In the genomic region with DNA sequence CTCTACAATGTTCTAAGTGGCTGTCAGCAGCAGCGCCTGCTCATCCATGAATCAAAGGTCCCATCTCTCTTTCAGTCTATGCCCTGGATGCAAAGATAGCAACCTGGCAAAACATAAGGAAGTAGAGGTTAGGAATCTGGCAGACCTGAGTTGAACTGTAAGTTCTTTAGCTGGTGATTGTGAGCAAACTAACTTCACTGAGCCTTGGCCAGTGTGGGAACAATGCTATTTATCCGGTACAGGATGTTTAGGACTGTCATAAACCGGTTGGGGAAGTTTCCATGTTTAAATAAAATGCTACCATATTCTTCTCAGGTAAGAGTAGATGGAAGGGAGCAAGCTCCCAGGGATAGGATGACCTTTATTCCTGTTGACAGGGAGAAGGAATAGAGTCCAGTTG, we compare ENCODE assay signal across 19 mouse cellular contexts.
"Had no signal": no experiment of that assay in that cellular context is flagged by ENCODE, and none has a peak within 500 bp of the region (broad histone marks: within the 10 kb centered on the region; RNA-seq: fewer than 3 reads in every experiment).

No protein-coding gene starts in this region.

- H3K9me3 ChIP-seq: midbrain, embryonic 10.5 days; midbrain, embryonic 12.5 days; neural tube, embryonic 13.5 days; neural tube, embryonic 15.5 days had no signal

- ATAC-seq: midbrain, embryonic 16.5 days had no signal

- H3K9ac ChIP-seq: lung, embryonic 14.5 days; midbrain, embryonic 12.5 days; neural tube, embryonic 13.5 days; neural tube, embryonic 15.5 days had no signal

- H3K36me3 ChIP-seq: midbrain, embryonic 10.5 days; midbrain, embryonic 12.5 days; neural tube, embryonic 13.5 days; neural tube, embryonic 15.5 days had no signal

- H3K27me3 ChIP-seq: midbrain, embryonic 12.5 days; neural tube, embryonic 13.5 days; neural tube, embryonic 15.5 days had no signal

- H3K4me1 ChIP-seq: midbrain, embryonic 10.5 days; midbrain, embryonic 12.5 days; neural tube, embryonic 13.5 days; neural tube, embryonic 15.5 days had no signal

- H3K4me2 ChIP-seq: lung, embryonic 14.5 days; midbrain, embryonic 12.5 days; neural tube, embryonic 13.5 days; neural tube, embryonic 15.5 days had no signal

- H3K4me3 ChIP-seq: midbrain, embryonic 10.5 days; midbrain, embryonic 12.5 days; myocyte; neural tube, embryonic 13.5 days; neural tube, embryonic 15.5 days had no signal

- H3K27ac ChIP-seq: midbrain, embryonic 10.5 days; midbrain, embryonic 12.5 days; neural tube, embryonic 13.5 days; neural tube, embryonic 15.5 days had no signal

- DNase-seq: lung, adult 18-20 months; lung, embryonic 14.5 days; lung, postnatal 10 days; lung, postnatal 4 days; midbrain, embryonic 14.5 days; retina, postnatal 1 day; right cerebral cortex, adult 18-20 months; right cerebral cortex, postnatal 25 days; right cerebral cortex, postnatal 4 days; spleen, adult 18-20 months; thymus, adult 18-20 months; thymus, postnatal 14 days; thymus, postnatal 36 days had no signal
